Mouse (Mus musculus): ENCODE data around the gene Vmn1r35.
"Not testable (repeated sequence)": the region's sequence is repeated elsewhere in the genome, so short reads cannot be mapped to it uniquely, and the experiment has no call there.

Vmn1r35 gene

DNA sequence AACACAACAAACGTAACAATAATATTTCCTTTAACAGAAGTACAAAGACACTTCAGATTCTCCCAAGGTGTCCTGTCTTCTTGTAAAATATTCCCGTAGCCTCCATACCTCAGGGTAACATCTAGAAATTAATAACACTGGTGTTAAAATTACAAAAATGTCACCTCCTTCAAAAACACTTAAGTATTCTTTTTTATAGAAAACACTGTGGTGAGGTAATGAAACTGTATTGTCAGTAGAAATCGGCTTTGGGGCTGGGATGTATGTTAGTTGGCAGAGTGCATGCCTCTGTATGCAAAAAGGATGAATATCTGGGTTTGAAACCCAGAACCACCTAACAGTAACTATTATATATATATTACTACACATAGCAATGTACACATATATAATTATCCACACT, at the start of gene Vmn1r35:
TSS of gene Vmn1r35 (minus strand) at position 101 of the 400 bp plus-strand sequence.
- DNase-seq (ENCODE audit: low spot score) = no peak

- DNase-seq (ENCODE audit: low spot score) = not testable (repeated sequence)
Measured at GRCm38 (mm10) chr6:66729082-66729481, 43.4 kb upstream of the Vmn1r35 start, which contains the start of gene Vmn1r37. TSS of gene Vmn1r37 (plus strand) at chr6:66729382.

- DNase-seq (ENCODE audit: low spot score) = not testable (repeated sequence)
Measured at GRCm38 (mm10) chr6:66719068-66719467, 33.4 kb upstream of the Vmn1r35 start, which contains the start of gene Vmn1r36. TSS of gene Vmn1r36 (minus strand) at chr6:66719168.

DNA sequence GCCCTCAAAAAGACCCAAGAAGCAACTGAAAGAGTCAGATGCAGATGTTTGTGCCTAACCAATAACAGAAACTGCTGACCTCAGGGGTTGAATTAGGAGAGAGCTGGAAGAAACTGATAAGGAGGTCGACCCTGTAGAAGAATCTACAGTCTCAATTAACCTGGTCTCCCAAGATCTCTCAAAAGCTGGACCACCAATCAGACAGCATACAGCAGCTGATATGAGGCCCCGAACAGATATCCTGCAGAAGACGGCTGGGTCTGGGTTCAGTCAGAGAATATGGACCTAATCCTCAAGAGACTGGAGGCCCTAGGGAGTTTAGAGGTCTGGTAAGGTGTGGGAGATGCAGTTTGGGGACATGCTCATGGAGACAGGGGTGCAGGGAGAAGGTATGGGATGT, 28.1 kb upstream of the Vmn1r35 start:
- no peak for DNase-seq (ENCODE audit: low spot score)

DNA sequence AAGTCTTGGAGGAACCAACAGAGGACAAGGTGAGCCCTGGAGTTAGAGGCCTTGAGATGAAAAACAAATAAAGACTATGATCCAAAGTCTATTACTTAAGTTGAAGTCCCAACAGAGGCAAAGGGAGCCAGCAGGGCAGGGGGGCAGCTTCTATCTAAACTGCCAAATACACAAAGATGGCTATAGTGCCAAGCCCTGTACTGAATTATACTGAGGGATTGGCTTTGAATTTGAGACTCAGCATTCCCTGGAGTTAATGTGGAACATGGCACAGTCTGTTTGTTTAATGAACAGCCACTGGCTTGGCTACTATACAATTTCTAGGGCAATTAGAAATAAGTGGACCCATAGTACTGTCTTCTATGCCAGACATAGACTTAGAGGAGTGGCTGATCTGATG, 23.2 kb upstream of the Vmn1r35 start:
- no peak for DNase-seq (ENCODE audit: low spot score)

DNA sequence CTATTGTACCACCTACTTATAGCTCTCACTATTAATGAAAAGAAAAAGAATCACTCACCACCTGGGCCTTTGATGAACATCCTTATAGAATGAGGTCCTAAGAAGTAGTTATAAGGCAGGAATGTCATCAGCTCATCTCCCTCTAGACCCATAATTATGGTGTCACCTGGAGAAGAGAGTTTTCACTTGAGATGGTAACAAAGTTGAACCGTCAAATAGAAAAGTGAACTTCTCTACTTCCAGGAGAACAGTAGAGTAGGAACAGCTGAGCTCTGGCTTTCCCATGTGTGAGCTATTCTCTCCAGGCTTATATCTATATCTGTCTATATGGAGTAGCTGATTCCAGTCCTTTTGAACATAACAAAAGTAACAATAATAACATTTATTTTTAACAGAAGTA, 41.9 kb downstream of the Vmn1r35 start, which contains the start of gene Vmn1r34:
TSS of gene Vmn1r34 (minus strand) at position 101 of the 400 bp plus-strand sequence.
- no peak for DNase-seq (ENCODE audit: low spot score)

All from ovary, postnatal 10 days (tissue).